Mouse (Mus musculus): ENCODE measurements around the gene Cacnb1. TPM values are rescaled to one million over a fixed set of nuclear protein-coding genes. Genes with fewer than 3 reads are reported as not detected.

Gene Cacnb1
- polyA plus RNA-seq, 1 experiment, result 6.1 TPM

- no peaks in the 10 kb centered on the region for H3K36me3 ChIP-seq (ENCODE audit: control insufficient read depth, insufficient read depth)
- H3ac ChIP-seq (ENCODE audit: control insufficient read depth, insufficient read length, low read depth), result no peak overlapping the region
- TF ChIP-seq USF1 (IDR thresholded peaks at IDR 0.05; ENCODE audit: low read depth) (no peak), MYOG (IDR thresholded peaks at IDR 0.05; ENCODE audit: control insufficient read depth, extremely low read depth, insufficient read length) (no peak), CEBPB (IDR thresholded peaks at IDR 0.05; ENCODE audit: low read depth) (no peak), MAX (IDR thresholded peaks at IDR 0.05) (no peak), FOSL1 (IDR thresholded peaks at IDR 0.05; ENCODE audit: insufficient read depth, low read length, poor library complexity, severe bottlenecking) (no peak), CTCF (IDR thresholded peaks at IDR 0.05; ENCODE audit: control insufficient read depth, insufficient read depth, insufficient read length) (no peak), MYOD1 (IDR thresholded peaks at IDR 0.05; ENCODE audit: control insufficient read depth, insufficient read length, low read depth) (no peak)
- H3K27me3 ChIP-seq (ENCODE audit: control insufficient read depth, insufficient read depth, insufficient read length), result no peaks in the 10 kb centered on the region
- H3K4me3 ChIP-seq (ENCODE audit: insufficient read depth, poor library complexity, severe bottlenecking), result no peak overlapping the region
- no peaks in the 10 kb centered on the region for H3K79me3 ChIP-seq (ENCODE audit: low read depth)
- no peaks in the 10 kb centered on the region for H3K79me2 ChIP-seq (ENCODE audit: control insufficient read depth, insufficient read depth)
Observed at GRCm38 (mm10) chr11:97982721-97983120, 40.1 kb downstream of the Cacnb1 start.

DNA sequence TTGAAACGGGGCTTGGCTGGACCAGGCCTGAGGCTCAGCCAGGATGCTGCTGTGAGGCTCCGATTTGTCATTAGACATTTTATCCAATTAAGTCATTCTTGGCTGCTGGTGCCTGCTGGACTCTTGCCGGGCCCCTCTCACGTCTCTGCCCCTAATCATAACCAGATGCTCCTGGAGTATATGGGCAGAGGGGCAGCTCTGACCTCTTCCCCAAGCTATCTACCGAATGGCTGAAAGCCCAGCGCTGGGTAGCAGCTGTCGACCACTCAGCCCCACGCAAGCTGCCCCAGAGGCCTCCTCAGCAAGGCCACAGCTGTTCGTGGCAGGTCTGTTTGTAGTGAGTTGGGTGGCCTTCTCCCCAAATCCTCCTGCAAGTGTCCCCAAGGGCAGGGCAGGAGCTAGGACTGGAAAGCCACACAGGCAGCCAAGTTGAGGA, 42.3 kb downstream of the Cacnb1 start:
- Histone ChIP-seq H3ac (ENCODE audit: control insufficient read depth, insufficient read length, low read depth) (no peak overlapping the region), H3K4me3 (ENCODE audit: insufficient read depth, poor library complexity, severe bottlenecking) (no peak overlapping the region), H3K79me2 (ENCODE audit: control insufficient read depth, insufficient read depth) (no peaks in the 10 kb centered on the region), H3K27me3 (ENCODE audit: control insufficient read depth, insufficient read depth, insufficient read length) (no peaks in the 10 kb centered on the region), H3K79me3 (ENCODE audit: low read depth) (no peaks in the 10 kb centered on the region), H3K36me3 (ENCODE audit: control insufficient read depth, insufficient read depth) (no peaks in the 10 kb centered on the region)
- TF ChIP-seq MYOD1 (IDR thresholded peaks at IDR 0.05; ENCODE audit: control insufficient read depth, insufficient read length, low read depth) (peak; percentile 60), CTCF (IDR thresholded peaks at IDR 0.05; ENCODE audit: control insufficient read depth, insufficient read depth, insufficient read length) (no peak), MYOG (IDR thresholded peaks at IDR 0.05; ENCODE audit: control insufficient read depth, extremely low read depth, insufficient read length) (no peak), CEBPB (IDR thresholded peaks at IDR 0.05; ENCODE audit: low read depth) (no peak)

DNA sequence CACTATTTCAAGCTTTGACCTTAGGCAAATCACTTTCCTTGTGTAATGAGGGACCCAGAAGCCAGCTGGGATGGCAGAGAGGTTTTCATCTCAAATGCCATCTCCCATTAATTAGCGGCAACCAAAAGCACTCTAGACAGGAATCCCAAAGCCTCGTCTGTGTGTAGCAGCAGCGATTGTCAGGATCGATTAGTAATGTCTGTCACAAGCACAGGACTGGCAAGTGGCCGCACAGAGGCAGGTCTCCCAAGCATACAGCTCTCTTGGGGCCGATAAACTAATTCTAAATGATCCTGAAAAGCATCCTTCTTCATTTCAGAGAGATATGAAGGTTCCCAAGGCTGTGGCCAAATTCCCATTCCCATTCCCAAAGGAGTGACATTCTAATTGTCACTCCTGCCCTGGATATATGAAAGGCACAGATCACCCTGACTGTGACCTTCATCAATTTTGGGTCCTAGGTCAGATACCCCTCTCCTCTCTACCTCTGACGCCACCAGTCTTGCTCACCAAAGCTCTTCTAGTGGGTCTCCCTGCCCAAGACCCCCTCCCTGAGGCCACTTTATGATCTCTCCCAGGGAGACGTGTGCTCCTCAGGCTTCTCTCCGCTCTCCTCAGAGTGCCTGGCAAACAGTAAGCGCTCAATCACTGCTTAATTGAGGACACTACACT, 42.9 kb downstream of the Cacnb1 start:
- Histone ChIP-seq H3K4me3 (ENCODE audit: insufficient read depth, poor library complexity, severe bottlenecking) (no peak overlapping the region), H3K27me3 (ENCODE audit: control insufficient read depth, insufficient read depth, insufficient read length) (no peaks in the 10 kb centered on the region)
- TF ChIP-seq MAX (IDR thresholded peaks at IDR 0.05), result no peak
- no peak for TF ChIP-seq USF1 (IDR thresholded peaks at IDR 0.05; ENCODE audit: low read depth)
- TF ChIP-seq MYOD1 (IDR thresholded peaks at IDR 0.05; ENCODE audit: control insufficient read depth, insufficient read length, low read depth), result no peak
- TF ChIP-seq CEBPB (IDR thresholded peaks at IDR 0.05; ENCODE audit: low read depth), result no peak
- no peak for TF ChIP-seq FOSL1 (IDR thresholded peaks at IDR 0.05; ENCODE audit: insufficient read depth, low read length, poor library complexity, severe bottlenecking)
- no peak for TF ChIP-seq MYOG (IDR thresholded peaks at IDR 0.05; ENCODE audit: control insufficient read depth, extremely low read depth, insufficient read length)
- no peak for TF ChIP-seq CTCF (IDR thresholded peaks at IDR 0.05; ENCODE audit: control insufficient read depth, insufficient read depth, insufficient read length)

DNA sequence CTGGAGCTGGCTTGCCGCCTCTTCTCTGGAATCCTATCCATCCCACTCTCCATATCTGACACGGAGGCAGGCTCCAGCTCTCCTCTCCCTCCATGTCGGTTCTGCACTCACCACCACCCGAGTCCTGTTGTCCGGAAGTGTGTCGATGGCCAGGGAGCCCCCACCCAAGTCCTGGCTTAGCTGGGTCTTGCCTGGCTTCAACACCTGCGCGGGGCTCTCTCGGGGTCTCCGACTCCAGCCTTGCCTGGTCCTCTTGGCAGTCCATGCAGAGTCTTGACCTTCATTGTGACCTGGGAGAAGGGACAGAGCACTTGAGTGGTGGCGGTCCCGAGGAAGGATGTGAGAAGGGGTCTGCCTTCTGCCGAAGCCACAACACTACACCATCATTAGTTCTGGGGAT, 44.4 kb downstream of the Cacnb1 start:
- no peak for TF ChIP-seq MYOG (IDR thresholded peaks at IDR 0.05; ENCODE audit: control insufficient read depth, extremely low read depth, insufficient read length)
- no peak for TF ChIP-seq FOSL1 (IDR thresholded peaks at IDR 0.05; ENCODE audit: insufficient read depth, low read length, poor library complexity, severe bottlenecking)
- TF ChIP-seq MAX (IDR thresholded peaks at IDR 0.05), result no peak
- TF ChIP-seq CEBPB (IDR thresholded peaks at IDR 0.05; ENCODE audit: low read depth), result no peak
- no peak for TF ChIP-seq CTCF (IDR thresholded peaks at IDR 0.05; ENCODE audit: control insufficient read depth, insufficient read depth, insufficient read length)
- TF ChIP-seq MYOD1 (IDR thresholded peaks at IDR 0.05; ENCODE audit: control insufficient read depth, insufficient read length, low read depth), result no peak
- TF ChIP-seq USF1 (IDR thresholded peaks at IDR 0.05; ENCODE audit: low read depth), result no peak
- no peaks in the 10 kb centered on the region for H3K27me3 ChIP-seq (ENCODE audit: control insufficient read depth, insufficient read depth, insufficient read length)
- H3K4me3 ChIP-seq (ENCODE audit: insufficient read depth, poor library complexity, severe bottlenecking), result no peak overlapping the region
- no peaks in the 10 kb centered on the region for H3K79me3 ChIP-seq (ENCODE audit: low read depth)
- H3ac ChIP-seq (ENCODE audit: control insufficient read depth, insufficient read length, low read depth), result no peak overlapping the region
- no peaks in the 10 kb centered on the region for H3K36me3 ChIP-seq (ENCODE audit: control insufficient read depth, insufficient read depth)
- H3K79me2 ChIP-seq (ENCODE audit: control insufficient read depth, insufficient read depth), result no peaks in the 10 kb centered on the region

More for the DNA sequence above, 42.9 kb downstream of the Cacnb1 start:
- Histone ChIP-seq H3K79me2 (ENCODE audit: control insufficient read depth, insufficient read depth) (no peaks in the 10 kb centered on the region), H3ac (ENCODE audit: control insufficient read depth, insufficient read length, low read depth) (no peak overlapping the region), H3K79me3 (ENCODE audit: low read depth) (no peaks in the 10 kb centered on the region), H3K36me3 (ENCODE audit: control insufficient read depth, insufficient read depth) (no peaks in the 10 kb centered on the region)

GRCm38 (mm10) chr11:97977797-97978196, 45.0 kb downstream of the Cacnb1 start:
- H3ac ChIP-seq (ENCODE audit: control insufficient read depth, insufficient read length, low read depth), result no peak overlapping the region
- H3K36me3 ChIP-seq (ENCODE audit: control insufficient read depth, insufficient read depth), result no peaks in the 10 kb centered on the region
- no peak overlapping the region for H3K4me3 ChIP-seq (ENCODE audit: insufficient read depth, poor library complexity, severe bottlenecking)
- peak; percentile 75 for TF ChIP-seq MYOD1 (IDR thresholded peaks at IDR 0.05; ENCODE audit: control insufficient read depth, insufficient read length, low read depth)
- TF ChIP-seq CEBPB (IDR thresholded peaks at IDR 0.05; ENCODE audit: low read depth), result no peak
- TF ChIP-seq FOSL1 (IDR thresholded peaks at IDR 0.05; ENCODE audit: insufficient read depth, low read length, poor library complexity, severe bottlenecking), result no peak
- no peaks in the 10 kb centered on the region for H3K79me2 ChIP-seq (ENCODE audit: control insufficient read depth, insufficient read depth)
- no peaks in the 10 kb centered on the region for H3K79me3 ChIP-seq (ENCODE audit: low read depth)
- no peaks in the 10 kb centered on the region for H3K27me3 ChIP-seq (ENCODE audit: control insufficient read depth, insufficient read depth, insufficient read length)

DNA sequence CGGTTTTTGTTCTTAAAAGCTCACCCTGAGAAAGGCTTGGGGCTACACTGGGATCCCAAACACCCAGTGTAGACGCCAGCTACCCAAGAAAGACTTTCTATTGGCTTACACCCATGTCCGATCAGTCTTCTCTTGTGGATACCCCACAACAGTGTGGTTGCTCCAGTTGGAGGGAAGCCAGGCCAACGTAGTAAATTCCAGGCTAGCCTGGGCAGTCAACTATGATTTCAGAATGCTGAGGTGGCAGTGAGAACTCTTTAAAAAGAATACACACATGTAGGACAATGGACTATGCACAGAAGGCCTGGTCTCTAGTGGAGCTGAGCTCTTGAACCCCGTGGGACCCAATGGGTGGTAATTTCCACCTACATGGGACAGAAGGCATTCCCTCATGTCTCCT, 48.1 kb downstream of the Cacnb1 start:
- Histone ChIP-seq H3K4me3 (ENCODE audit: insufficient read depth, poor library complexity, severe bottlenecking) (no peak overlapping the region), H3K27me3 (ENCODE audit: control insufficient read depth, insufficient read depth, insufficient read length) (no peaks in the 10 kb centered on the region), H3K36me3 (ENCODE audit: control insufficient read depth, insufficient read depth) (no peaks in the 10 kb centered on the region), H3K79me3 (ENCODE audit: low read depth) (no peaks in the 10 kb centered on the region), H3ac (ENCODE audit: control insufficient read depth, insufficient read length, low read depth) (no peak overlapping the region), H3K79me2 (ENCODE audit: control insufficient read depth, insufficient read depth) (no peaks in the 10 kb centered on the region)
- TF ChIP-seq MYOG (IDR thresholded peaks at IDR 0.05; ENCODE audit: control insufficient read depth, extremely low read depth, insufficient read length) (no peak), MYOD1 (IDR thresholded peaks at IDR 0.05; ENCODE audit: control insufficient read depth, insufficient read length, low read depth) (no peak), CTCF (IDR thresholded peaks at IDR 0.05; ENCODE audit: control insufficient read depth, insufficient read depth, insufficient read length) (no peak), USF1 (IDR thresholded peaks at IDR 0.05; ENCODE audit: low read depth) (no peak), MAX (IDR thresholded peaks at IDR 0.05) (no peak), FOSL1 (IDR thresholded peaks at IDR 0.05; ENCODE audit: insufficient read depth, low read length, poor library complexity, severe bottlenecking) (no peak), CEBPB (IDR thresholded peaks at IDR 0.05; ENCODE audit: low read depth) (no peak)
